In genomic region chr13:48464170-48464569, GRCm38 (mm10) we compare ENCODE assay signal across 8 mouse cellular contexts. TPM values are rescaled to one million over a fixed set of nuclear protein-coding genes. Genes with fewer than 3 reads are reported as not detected.
A peak's percentile ranks its signal among the peaks of the same experiment; 100 is the strongest.
DNase-seq lines count a peak whose midpoint lies in the region; ATAC-seq lines count a peak whose summit lies in the region.

No protein-coding gene starts in this region.

- no peaks in the 10 kb centered on the region for H3K36me3 ChIP-seq in forebrain, embryonic 14.5 days (ENCODE audit: control insufficient read depth, insufficient read depth, low read length)
- no peaks in the 10 kb centered on the region for H3K36me3 ChIP-seq in midbrain, embryonic 10.5 days

- H3K9ac ChIP-seq in forebrain, embryonic 14.5 days (ENCODE audit: low read length), result no peak overlapping the region

- H3K27ac ChIP-seq in forebrain, embryonic 14.5 days (ENCODE audit: low read depth, low read length), result no peak overlapping the region
- H3K27ac ChIP-seq in midbrain, embryonic 10.5 days (replicated peaks), result 0 out of 2 replicates have a peak overlapping the region, but pooled peaks have one; percentile 25

- no peaks in the 10 kb centered on the region for H3K27me3 ChIP-seq in forebrain, embryonic 14.5 days (replicated peaks; ENCODE audit: control insufficient read depth, insufficient read depth, low read length)
- no peaks in the 10 kb centered on the region for H3K27me3 ChIP-seq in midbrain, embryonic 10.5 days (ENCODE audit: low read depth, poor library complexity, severe bottlenecking)

- H3K9me3 ChIP-seq in forebrain, embryonic 14.5 days (replicated peaks; ENCODE audit: control insufficient read depth, low read length), result no peaks in the 10 kb centered on the region
- H3K9me3 ChIP-seq in midbrain, embryonic 10.5 days (replicated peaks), result no peaks in the 10 kb centered on the region

- H3K4me1 ChIP-seq in forebrain, embryonic 14.5 days (ENCODE audit: control insufficient read depth, insufficient read depth, low read length), result peaks cover 13% of the 10 kb centered on the region
- peaks cover 16% of the 10 kb centered on the region; the same call in 1 of the 2 replicates for H3K4me1 ChIP-seq in midbrain, embryonic 10.5 days

- ATAC-seq in CD4-positive, CD25-positive, alpha-beta regulatory T cell, adult 4 months, result no peak
- peak; percentile 69 for ATAC-seq in forebrain, embryonic 14.5 days
- ATAC-seq in hematopoietic stem cell, adult 5-6 weeks (replicated peaks in 1 of 2; ENCODE audit: insufficient read depth in 1 of 2, low FRiP score in 2 of 2, low TSS enrichment in 1 of 2, low read depth in 1 of 2, poor library complexity in 2 of 2, severe bottlenecking in 2 of 2), result peak; percentile 39 to 46; a peak in 1 of 4 replicates

- H3K4me2 ChIP-seq in forebrain, embryonic 14.5 days (ENCODE audit: low read length), result no peak overlapping the region

- peak; percentile 67 for DNase-seq in CD4-positive, CD25-positive, alpha-beta regulatory T cell, adult 2 months (ENCODE audit: low read depth, low spot score)
- DNase-seq in c-Kit-positive CD71-negative TER-119-negative erythroid progenitor cells, embryonic 14.5 days (ENCODE audit: low read depth), result peak; percentile 62
- peak; percentile 93 for DNase-seq in forebrain, embryonic 14.5 days (ENCODE audit: low spot score)
- DNase-seq in left cerebral cortex, adult 11 months (ENCODE audit: low spot score), result peak; percentile 60
- DNase-seq in midbrain, embryonic 10.5 days (ENCODE audit: low spot score), result peak; percentile 75
- peak; percentile 47 to 49 for DNase-seq in right cerebral cortex, postnatal 36 days (ENCODE audit: low spot score in 2 of 2)

- H3K4me3 ChIP-seq in forebrain, embryonic 14.5 days (ENCODE audit: low read depth, low read length), result no peak overlapping the region
- H3K4me3 ChIP-seq in midbrain, embryonic 10.5 days, result no peak overlapping the region

- WGBS in forebrain, embryonic 14.5 days, result 3% methylated on average over 4 of the region's 4 CpGs
- WGBS in midbrain, embryonic 10.5 days, result 26% methylated on average over 4 of the region's 4 CpGs

RNA-seq across cellular contexts. Expression of gene Zfp169, which starts 49.1 kb away (rescaled TPM):
- 10 to 100 TPM; 14.7 to 18.3 TPM for polyA plus RNA-seq in CD4-positive, CD25-positive, alpha-beta regulatory T cell, adult 4 months (2017; shearing (Covaris generic))
- 6.0 and 7.8 TPM in 2 replicates for polyA plus RNA-seq in forebrain, embryonic 14.5 days (2014; fragmentation: Nextera tagmentation; extraction: Ambion mirVana)
- total RNA-seq in hematopoietic stem cell, adult 5-6 weeks (2017), result 12.4 and 21.1 TPM in 2 replicates
- 4.7 TPM in 2 replicates for polyA plus RNA-seq in midbrain, embryonic 10.5 days (2016; fragmentation: Nextera tagmentation; extraction: Ambion mirVana)

RNA-seq across cellular contexts. Expression of gene A830005F24Rik, which starts 49.2 kb away (rescaled TPM):
- 1 to 10 TPM; 3.5 to 4.5 TPM for polyA plus RNA-seq in CD4-positive, CD25-positive, alpha-beta regulatory T cell, adult 4 months (2017; shearing (Covaris generic))
- polyA plus RNA-seq in forebrain, embryonic 14.5 days (2014; fragmentation: Nextera tagmentation; extraction: Ambion mirVana), result 2.8 and 3.4 TPM in 2 replicates
- 1.1 and 1.7 TPM in 2 replicates for total RNA-seq in hematopoietic stem cell, adult 5-6 weeks (2017)
- 2.1 and 3.1 TPM in 2 replicates for polyA plus RNA-seq in midbrain, embryonic 10.5 days (2016; fragmentation: Nextera tagmentation; extraction: Ambion mirVana)
